Mouse (Mus musculus): ENCODE data around the gene T2. TPM values are rescaled to one million over a fixed set of nuclear protein-coding genes. Genes with fewer than 3 reads are reported as not detected.

Gene T2
- polyA plus RNA-seq, 1 experiment, result 0.05 TPM

- Histone ChIP-seq H3K79me3 (ENCODE audit: low read depth) (no peaks in the 10 kb centered on the region), H3K27me3 (ENCODE audit: control insufficient read depth, insufficient read depth, insufficient read length) (no peaks in the 10 kb centered on the region), H3K79me2 (ENCODE audit: control insufficient read depth, insufficient read depth) (no peaks in the 10 kb centered on the region), H3K4me3 (ENCODE audit: insufficient read depth, poor library complexity, severe bottlenecking) (no peak overlapping the region), H3ac (ENCODE audit: control insufficient read depth, insufficient read length, low read depth) (no peak overlapping the region), H3K36me3 (ENCODE audit: control insufficient read depth, insufficient read depth) (no peaks in the 10 kb centered on the region)
- no peak for TF ChIP-seq CTCF (IDR thresholded peaks at IDR 0.05; ENCODE audit: control insufficient read depth, insufficient read depth, insufficient read length)
- no peak for TF ChIP-seq USF1 (IDR thresholded peaks at IDR 0.05; ENCODE audit: low read depth)
- no peak for TF ChIP-seq FOSL1 (IDR thresholded peaks at IDR 0.05; ENCODE audit: insufficient read depth, low read length, poor library complexity, severe bottlenecking)
- TF ChIP-seq MYOD1 (IDR thresholded peaks at IDR 0.05; ENCODE audit: control insufficient read depth, insufficient read length, low read depth), result no peak
- TF ChIP-seq MAX (IDR thresholded peaks at IDR 0.05), result no peak
- no peak for TF ChIP-seq MYOG (IDR thresholded peaks at IDR 0.05; ENCODE audit: control insufficient read depth, extremely low read depth, insufficient read length)
- no peak for TF ChIP-seq CEBPB (IDR thresholded peaks at IDR 0.05; ENCODE audit: low read depth)
Measured at GRCm38 (mm10) chr17:8341360-8341963, 14.3 kb upstream of the T2 start.

DNA sequence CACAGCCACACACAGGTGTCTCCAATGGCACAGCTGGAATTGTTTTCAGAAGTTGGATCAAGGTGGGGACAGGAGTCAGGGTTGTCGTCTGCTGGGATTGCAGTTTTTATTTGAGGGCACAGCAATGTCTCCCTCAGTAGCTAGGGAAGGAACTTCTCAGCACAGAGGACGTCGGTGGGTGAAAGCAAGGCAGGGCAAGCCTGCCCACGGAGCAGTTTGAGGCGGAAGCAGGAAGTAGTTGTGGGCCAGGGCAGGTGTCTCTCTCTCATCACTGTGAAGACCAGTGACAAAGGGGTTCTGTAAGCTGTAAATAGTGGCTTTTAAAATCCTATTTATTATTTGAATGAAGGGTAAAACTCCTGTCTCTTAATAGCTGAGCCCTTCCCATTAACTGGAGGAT is 13.1 kb upstream of the T2 start:
- TF ChIP-seq FOSL1 (IDR thresholded peaks at IDR 0.05; ENCODE audit: insufficient read depth, low read length, poor library complexity, severe bottlenecking) (no peak), USF1 (IDR thresholded peaks at IDR 0.05; ENCODE audit: low read depth) (no peak)
- H3K36me3 ChIP-seq (ENCODE audit: control insufficient read depth, insufficient read depth), result no peaks in the 10 kb centered on the region

GRCm38 (mm10) chr17:8343416-8343815 is 12.4 kb upstream of the T2 start:
- H3K4me3 ChIP-seq (ENCODE audit: insufficient read depth, poor library complexity, severe bottlenecking), result no peak overlapping the region
- H3ac ChIP-seq (ENCODE audit: control insufficient read depth, insufficient read length, low read depth), result no peak overlapping the region
- no peaks in the 10 kb centered on the region for H3K27me3 ChIP-seq (ENCODE audit: control insufficient read depth, insufficient read depth, insufficient read length)
- TF ChIP-seq USF1 (IDR thresholded peaks at IDR 0.05; ENCODE audit: low read depth), result no peak
- no peak for TF ChIP-seq MYOD1 (IDR thresholded peaks at IDR 0.05; ENCODE audit: control insufficient read depth, insufficient read length, low read depth)
- no peak for TF ChIP-seq CEBPB (IDR thresholded peaks at IDR 0.05; ENCODE audit: low read depth)
- no peak for TF ChIP-seq MYOG (IDR thresholded peaks at IDR 0.05; ENCODE audit: control insufficient read depth, extremely low read depth, insufficient read length)
- TF ChIP-seq CTCF (IDR thresholded peaks at IDR 0.05; ENCODE audit: control insufficient read depth, insufficient read depth, insufficient read length), result no peak
- no peak for TF ChIP-seq MAX (IDR thresholded peaks at IDR 0.05)
- TF ChIP-seq FOSL1 (IDR thresholded peaks at IDR 0.05; ENCODE audit: insufficient read depth, low read length, poor library complexity, severe bottlenecking), result no peak
- no peaks in the 10 kb centered on the region for H3K36me3 ChIP-seq (ENCODE audit: control insufficient read depth, insufficient read depth)
- no peaks in the 10 kb centered on the region for H3K79me3 ChIP-seq (ENCODE audit: low read depth)
- no peaks in the 10 kb centered on the region for H3K79me2 ChIP-seq (ENCODE audit: control insufficient read depth, insufficient read depth)

More for the DNA sequence above, 13.1 kb upstream of the T2 start:
- Histone ChIP-seq H3K79me3 (ENCODE audit: low read depth) (no peaks in the 10 kb centered on the region), H3ac (ENCODE audit: control insufficient read depth, insufficient read length, low read depth) (no peak overlapping the region), H3K4me3 (ENCODE audit: insufficient read depth, poor library complexity, severe bottlenecking) (no peak overlapping the region), H3K27me3 (ENCODE audit: control insufficient read depth, insufficient read depth, insufficient read length) (no peaks in the 10 kb centered on the region), H3K79me2 (ENCODE audit: control insufficient read depth, insufficient read depth) (no peaks in the 10 kb centered on the region)

DNA sequence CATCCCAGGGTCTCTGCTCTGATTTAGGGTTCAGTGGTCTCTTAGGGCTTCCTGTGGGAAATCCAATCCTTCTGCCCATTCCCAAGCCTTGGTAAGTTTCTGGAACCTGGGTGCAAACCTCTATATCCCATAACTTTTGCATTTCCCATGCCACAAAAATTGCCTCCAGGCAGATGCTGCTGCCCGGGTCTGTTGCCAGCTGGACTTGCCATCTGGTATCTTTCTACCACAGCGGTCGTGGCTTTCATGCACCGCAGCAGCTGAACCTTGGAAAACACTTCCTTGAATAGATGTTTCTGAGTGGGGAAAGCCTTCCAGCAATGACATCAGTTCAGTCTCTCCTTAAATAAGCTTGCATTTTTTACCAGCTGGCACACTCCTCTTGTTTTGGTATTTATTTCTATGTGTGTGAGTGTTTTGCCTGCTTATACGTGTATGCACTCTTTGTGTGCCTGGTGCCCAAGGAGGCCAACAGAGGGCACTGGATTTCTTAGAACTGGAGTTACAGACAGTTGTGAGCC is 8.0 kb upstream of the T2 start:
- Histone ChIP-seq H3K4me3 (ENCODE audit: insufficient read depth, poor library complexity, severe bottlenecking) (no peak overlapping the region), H3K36me3 (ENCODE audit: control insufficient read depth, insufficient read depth) (no peaks in the 10 kb centered on the region), H3K79me2 (ENCODE audit: control insufficient read depth, insufficient read depth) (no peaks in the 10 kb centered on the region), H3K79me3 (ENCODE audit: low read depth) (no peaks in the 10 kb centered on the region), H3K27me3 (ENCODE audit: control insufficient read depth, insufficient read depth, insufficient read length) (no peaks in the 10 kb centered on the region), H3ac (ENCODE audit: control insufficient read depth, insufficient read length, low read depth) (no peak overlapping the region)
- TF ChIP-seq CEBPB (IDR thresholded peaks at IDR 0.05; ENCODE audit: low read depth) (no peak), MYOG (IDR thresholded peaks at IDR 0.05; ENCODE audit: control insufficient read depth, extremely low read depth, insufficient read length) (no peak), CTCF (IDR thresholded peaks at IDR 0.05; ENCODE audit: control insufficient read depth, insufficient read depth, insufficient read length) (no peak), MYOD1 (IDR thresholded peaks at IDR 0.05; ENCODE audit: control insufficient read depth, insufficient read length, low read depth) (no peak), MAX (IDR thresholded peaks at IDR 0.05) (no peak), USF1 (IDR thresholded peaks at IDR 0.05; ENCODE audit: low read depth) (no peak), FOSL1 (IDR thresholded peaks at IDR 0.05; ENCODE audit: insufficient read depth, low read length, poor library complexity, severe bottlenecking) (no peak)

DNA sequence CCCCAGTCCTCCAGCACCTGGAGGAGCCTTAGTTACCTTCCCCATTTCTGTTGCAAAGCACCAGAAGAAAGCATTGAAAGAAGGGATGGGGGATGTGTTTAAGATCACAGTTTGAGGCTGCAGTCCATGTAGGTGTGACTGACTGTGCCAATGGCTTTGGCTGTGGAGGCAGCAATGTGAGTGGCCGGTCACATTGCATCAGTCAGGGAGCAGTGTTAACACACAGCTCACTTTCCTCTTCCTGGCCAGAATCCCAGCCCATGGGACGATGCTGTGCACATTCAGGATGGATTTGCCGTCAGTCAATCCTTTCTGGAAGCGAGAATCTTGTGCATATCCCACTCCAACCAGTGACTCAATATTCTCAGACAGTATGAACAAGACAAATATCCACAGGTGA is 6.9 kb upstream of the T2 start:
- H3K79me2 ChIP-seq (ENCODE audit: control insufficient read depth, insufficient read depth), result no peaks in the 10 kb centered on the region
- TF ChIP-seq MYOD1 (IDR thresholded peaks at IDR 0.05; ENCODE audit: control insufficient read depth, insufficient read length, low read depth) (no peak), USF1 (IDR thresholded peaks at IDR 0.05; ENCODE audit: low read depth) (no peak), MAX (IDR thresholded peaks at IDR 0.05) (no peak), CEBPB (IDR thresholded peaks at IDR 0.05; ENCODE audit: low read depth) (no peak), CTCF (IDR thresholded peaks at IDR 0.05; ENCODE audit: control insufficient read depth, insufficient read depth, insufficient read length) (no peak), FOSL1 (IDR thresholded peaks at IDR 0.05; ENCODE audit: insufficient read depth, low read length, poor library complexity, severe bottlenecking) (no peak), MYOG (IDR thresholded peaks at IDR 0.05; ENCODE audit: control insufficient read depth, extremely low read depth, insufficient read length) (no peak)
- H3K36me3 ChIP-seq (ENCODE audit: control insufficient read depth, insufficient read depth), result no peaks in the 10 kb centered on the region
- no peak overlapping the region for H3K4me3 ChIP-seq (ENCODE audit: insufficient read depth, poor library complexity, severe bottlenecking)
- no peaks in the 10 kb centered on the region for H3K79me3 ChIP-seq (ENCODE audit: low read depth)
- no peaks in the 10 kb centered on the region for H3K27me3 ChIP-seq (ENCODE audit: control insufficient read depth, insufficient read depth, insufficient read length)
- no peak overlapping the region for H3ac ChIP-seq (ENCODE audit: control insufficient read depth, insufficient read length, low read depth)

DNA sequence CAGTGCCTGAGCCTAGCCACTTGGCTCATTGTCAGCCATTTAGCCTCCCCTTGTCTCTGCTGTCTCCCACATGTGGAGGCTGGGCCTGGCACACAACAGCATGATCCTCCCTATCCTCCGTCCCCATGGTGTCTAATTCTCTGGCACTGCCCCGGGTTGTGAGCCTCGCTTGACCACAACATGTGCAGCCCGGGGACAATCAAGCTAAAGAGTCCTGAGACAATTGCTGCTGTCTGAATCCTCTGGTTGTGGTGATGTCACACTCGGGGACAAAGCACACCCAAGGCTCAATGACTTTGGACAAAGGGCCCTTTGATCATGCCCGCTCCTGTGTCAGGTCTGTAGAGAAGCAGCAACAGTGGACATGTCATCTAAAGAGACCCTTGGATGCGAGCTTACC is 4.7 kb upstream of the T2 start:
- H3K27me3 ChIP-seq (ENCODE audit: control insufficient read depth, insufficient read depth, insufficient read length), result no peaks in the 10 kb centered on the region
- no peak overlapping the region for H3ac ChIP-seq (ENCODE audit: control insufficient read depth, insufficient read length, low read depth)
- no peak overlapping the region for H3K4me3 ChIP-seq (ENCODE audit: insufficient read depth, poor library complexity, severe bottlenecking)
- no peaks in the 10 kb centered on the region for H3K79me3 ChIP-seq (ENCODE audit: low read depth)
- no peaks in the 10 kb centered on the region for H3K36me3 ChIP-seq (ENCODE audit: control insufficient read depth, insufficient read depth)
- TF ChIP-seq MAX (IDR thresholded peaks at IDR 0.05), result no peak
- TF ChIP-seq MYOG (IDR thresholded peaks at IDR 0.05; ENCODE audit: control insufficient read depth, extremely low read depth, insufficient read length), result no peak
- no peak for TF ChIP-seq CTCF (IDR thresholded peaks at IDR 0.05; ENCODE audit: control insufficient read depth, insufficient read depth, insufficient read length)
- no peaks in the 10 kb centered on the region for H3K79me2 ChIP-seq (ENCODE audit: control insufficient read depth, insufficient read depth)

Data from C2C12 (cell line).